Mouse (Mus musculus) hematopoietic multipotent progenitor cell, adult 10-12 weeks (in vitro differentiated cells): ENCODE data around the gene Dgcr6. TPM values are rescaled to one million over a fixed set of nuclear protein-coding genes. Genes with fewer than 3 reads are reported as not detected.

ENCODE experiments used
- polyA plus RNA-seq: library from polyadenylated mRNA; stranded (reverse); fragments of >175 nt; gene quantifications from 2 replicates; pipeline ENCODE4 v1.2.3, GENCODE M21; 2012; ENCODE audit warnings: low replicate concordance

The Dgcr6 gene
- polyA plus RNA-seq, result 8.0 and 23.0 TPM in 2 replicates

GRCm38 (mm10) chr16:18052731-18053202 is at the start of gene Dgcr6:
TSS of gene Dgcr6 (plus strand) at chr16:18052860.

Other genes with a start within 250 kb of the Dgcr6 start
- gene B830017H08Rik, start 219.7 kb upstream of the Dgcr6 start, polyA plus RNA-seq, result not detected in 2 replicates
- gene Car15, start 214.5 kb upstream of the Dgcr6 start, polyA plus RNA-seq, result 1.8 and 8.0 TPM in 2 replicates
- gene Gm20518, start 161.2 kb upstream of the Dgcr6 start, polyA plus RNA-seq, result 0.42 and 1.5 TPM in 2 replicates
- not detected in 2 replicates for gene Tssk1, start 158.6 kb upstream of the Dgcr6 start, polyA plus RNA-seq
- gene Dgcr2, start 154.3 kb upstream of the Dgcr6 start, polyA plus RNA-seq, result 23.3 and 26.7 TPM in 2 replicates
- not detected in 2 replicates for gene Tssk2, start 154.2 kb upstream of the Dgcr6 start, polyA plus RNA-seq
- gene Ess2, start 141.5 kb upstream of the Dgcr6 start, polyA plus RNA-seq, result 27.5 and 31.1 TPM in 2 replicates
- gene Gsc2, start 137.8 kb upstream of the Dgcr6 start, polyA plus RNA-seq, result not detected in 2 replicates
- gene Slc25a1, start 124.6 kb upstream of the Dgcr6 start, polyA plus RNA-seq, result 69.4 and 186 TPM in 2 replicates
- gene Vpreb2, start 72.4 kb upstream of the Dgcr6 start, polyA plus RNA-seq, result not detected in 2 replicates
- 2.4 and 2.5 TPM in 2 replicates for gene Prodh, start 37.3 kb downstream of the Dgcr6 start, polyA plus RNA-seq
- 0.46 and 0.91 TPM in 2 replicates for gene Rtn4r, start 74.8 kb downstream of the Dgcr6 start, polyA plus RNA-seq
- not detected in 2 replicates for gene Ccdc188, start 165.0 kb downstream of the Dgcr6 start, polyA plus RNA-seq
- 120 and 251 TPM in 2 replicates for gene Zdhhc8, start 182.3 kb downstream of the Dgcr6 start, polyA plus RNA-seq
- gene Trmt2a, start 195.8 kb downstream of the Dgcr6 start, polyA plus RNA-seq, result 46.5 and 50.7 TPM in 2 replicates
- 278 and 395 TPM in 2 replicates for gene Ranbp1, start 195.9 kb downstream of the Dgcr6 start, polyA plus RNA-seq
- gene Gm49776, start 205.5 kb downstream of the Dgcr6 start, polyA plus RNA-seq, result 0.40 TPM in 1 of 2 replicates, not detected in the other
- gene Dgcr8, start 236.4 kb downstream of the Dgcr6 start, polyA plus RNA-seq, result 2.6 and 15.8 TPM in 2 replicates